Mouse (Mus musculus): ENCODE data around the gene Map4k4.

Gene Map4k4

DNA sequence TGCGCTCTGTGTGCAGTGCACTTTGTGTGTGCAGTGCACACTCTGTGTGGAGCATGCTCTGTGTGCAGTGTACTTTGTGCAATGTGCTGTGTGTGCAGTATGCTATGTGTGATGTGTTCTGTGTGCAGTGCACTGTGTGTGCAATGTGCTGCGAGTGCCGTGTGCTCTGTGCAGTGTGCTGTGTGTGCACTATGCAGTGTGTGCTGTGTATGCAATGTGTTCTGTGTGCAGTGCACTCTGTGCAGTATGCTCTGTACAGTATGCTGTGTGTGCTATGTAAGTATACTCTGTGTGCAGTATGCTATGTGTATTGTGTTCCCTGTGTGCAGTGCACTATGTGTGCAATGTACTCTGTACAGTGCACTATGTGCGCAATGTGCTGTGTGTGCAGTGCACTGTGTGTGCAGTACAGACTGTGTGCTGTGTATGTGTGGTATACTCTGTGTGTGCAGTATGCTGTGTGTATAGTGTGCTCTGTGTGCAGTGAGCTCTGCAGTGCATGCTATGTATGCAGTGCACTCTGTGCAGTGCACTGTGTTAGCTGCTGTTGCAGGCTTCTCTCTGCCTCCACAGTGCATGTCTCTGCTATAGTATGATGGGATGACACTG, 105.4 kb downstream of the Map4k4 start:
- DNase-seq, result no peak

DNA sequence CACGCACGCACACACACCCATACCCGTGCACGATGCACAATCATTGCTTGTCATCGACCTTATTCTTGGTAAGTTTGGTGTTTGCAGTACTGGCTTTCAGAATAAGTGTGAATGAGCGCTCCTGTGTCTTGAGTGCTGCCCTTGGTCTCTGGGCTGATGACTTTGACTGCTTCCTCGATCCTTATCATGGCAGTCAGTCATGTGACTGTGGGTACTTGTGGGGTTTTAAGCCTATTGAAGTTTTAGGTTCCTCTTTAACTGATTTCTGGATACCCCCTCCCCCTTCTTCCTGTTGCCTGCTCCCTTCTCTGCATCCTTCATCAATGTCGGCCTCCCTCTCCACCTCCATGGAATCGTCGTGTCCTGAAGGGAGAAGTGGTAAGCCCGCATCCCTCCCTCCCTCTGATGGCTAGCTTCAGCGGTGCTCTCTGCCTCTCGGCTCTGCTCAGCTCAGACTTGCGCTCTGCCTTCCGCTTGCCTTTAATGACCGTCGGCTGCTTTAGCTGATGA, 107.3 kb downstream of the Map4k4 start:
- DNase-seq, result no peak

DNA sequence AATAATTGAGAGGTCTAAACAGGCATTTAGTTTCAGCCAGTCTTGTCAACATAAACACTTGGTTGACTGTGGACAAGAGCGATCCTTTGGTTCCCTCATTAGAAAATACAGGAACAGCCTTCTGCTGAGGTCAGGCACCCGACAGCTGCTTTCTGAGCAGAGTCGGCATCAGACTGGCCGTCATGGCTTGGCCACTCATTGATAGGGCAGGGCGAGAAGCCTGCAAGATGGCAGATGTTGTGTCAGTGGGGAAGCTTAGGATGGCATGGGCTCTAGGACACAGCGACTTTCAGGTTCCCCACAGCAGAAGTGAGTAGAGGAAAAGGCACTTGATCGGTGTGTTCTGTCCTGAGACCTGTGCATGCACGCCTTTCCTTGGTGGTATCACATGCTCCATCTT, 112.0 kb downstream of the Map4k4 start:
- DNase-seq, result no peak

DNA sequence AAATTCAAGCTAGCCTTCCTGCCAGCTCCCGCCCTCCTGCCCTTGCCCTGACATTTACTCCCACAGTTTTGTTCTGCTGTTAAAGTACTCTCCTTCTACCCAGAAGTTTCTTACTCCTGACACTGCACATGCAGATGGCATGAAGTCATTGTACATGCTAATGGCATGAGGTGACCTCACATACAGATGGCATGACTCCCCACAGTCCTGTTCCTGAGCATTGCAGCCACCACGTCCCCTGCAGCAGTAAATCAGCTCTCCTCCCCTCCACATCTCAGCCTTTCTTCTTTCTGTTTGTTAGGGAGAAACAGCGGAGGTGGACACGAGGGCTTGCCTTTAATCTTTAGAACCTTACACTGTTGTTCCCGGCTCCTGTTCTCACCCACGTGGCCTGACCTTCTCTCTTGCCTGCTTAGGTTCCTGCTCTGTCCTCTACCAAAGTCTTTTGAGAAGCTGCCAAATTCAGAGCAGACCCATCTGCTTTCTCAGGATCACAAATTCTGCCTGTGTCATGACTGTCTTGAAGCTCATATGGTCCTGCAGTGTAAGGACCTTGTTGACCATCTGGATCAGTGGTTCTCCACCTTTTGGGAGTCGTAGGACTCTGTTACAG, 114.5 kb downstream of the Map4k4 start:
- no peak for DNase-seq

DNA sequence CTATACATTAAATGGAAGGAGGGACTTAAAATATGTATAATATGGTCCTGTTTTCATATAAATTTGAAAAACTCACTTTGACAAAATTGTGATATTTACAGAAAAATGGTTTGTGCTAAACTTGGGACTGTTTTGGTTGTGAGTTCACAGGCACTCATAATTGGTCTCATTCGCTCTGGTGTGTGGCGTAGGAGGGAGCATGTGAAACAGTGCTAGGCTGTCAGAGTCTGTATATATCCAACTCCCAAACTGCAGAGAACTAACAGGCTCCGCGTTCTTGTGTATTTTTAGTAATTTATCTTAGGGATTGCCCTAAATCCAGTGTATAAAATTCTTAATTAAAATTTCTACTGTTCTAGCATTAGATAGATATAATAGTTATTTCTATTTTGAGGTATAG, 120.9 kb downstream of the Map4k4 start:
- DNase-seq, result no peak

DNA sequence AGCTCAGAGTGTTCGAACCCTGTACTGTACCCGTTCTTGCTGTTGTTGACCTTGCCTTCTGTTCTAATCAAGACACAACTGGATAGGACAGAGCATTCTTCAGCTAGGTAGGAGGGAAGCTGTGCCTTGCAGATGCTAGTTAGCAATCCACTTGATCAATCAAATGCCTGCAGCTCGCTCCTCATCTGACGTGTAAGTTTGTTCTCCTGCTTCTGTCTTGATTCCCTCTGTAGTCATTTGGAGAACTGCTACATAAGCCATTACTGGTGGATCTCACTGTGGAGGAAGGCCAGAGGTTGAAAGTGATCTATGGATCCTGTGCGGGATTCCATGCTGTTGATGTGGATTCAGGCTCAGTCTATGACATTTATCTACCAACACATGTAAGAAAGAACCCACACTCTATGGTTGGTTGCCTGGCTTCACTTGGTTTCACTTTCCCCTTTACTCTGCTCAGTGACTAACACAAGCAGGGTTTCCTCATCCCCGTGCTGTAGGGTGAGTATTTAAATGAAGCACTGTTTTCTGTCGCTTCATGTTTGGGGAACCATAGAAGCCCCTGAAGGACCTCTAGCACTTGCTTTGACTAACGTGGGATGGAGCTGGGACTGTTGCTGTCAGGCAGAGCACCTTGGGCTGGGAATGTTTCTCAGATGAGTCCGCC, 121.9 kb downstream of the Map4k4 start:
- DNase-seq, result no peak

DNA sequence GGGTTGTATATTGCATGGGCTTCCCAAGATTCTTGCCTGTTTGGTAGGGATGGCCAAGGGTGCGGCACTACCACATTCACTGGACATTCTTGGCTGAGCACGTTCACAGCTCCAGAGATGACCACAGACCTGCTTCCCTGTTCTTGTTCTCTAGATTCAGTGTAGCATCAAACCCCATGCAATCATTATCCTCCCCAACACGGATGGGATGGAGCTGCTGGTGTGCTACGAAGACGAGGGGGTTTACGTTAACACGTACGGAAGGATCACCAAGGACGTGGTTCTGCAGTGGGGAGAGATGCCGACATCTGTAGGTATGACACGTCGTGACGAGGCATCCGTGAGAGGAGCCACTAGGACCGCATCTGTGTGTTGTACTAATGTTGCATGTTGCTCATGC, 122.5 kb downstream of the Map4k4 start:
- DNase-seq, result peak; percentile 58

DNA sequence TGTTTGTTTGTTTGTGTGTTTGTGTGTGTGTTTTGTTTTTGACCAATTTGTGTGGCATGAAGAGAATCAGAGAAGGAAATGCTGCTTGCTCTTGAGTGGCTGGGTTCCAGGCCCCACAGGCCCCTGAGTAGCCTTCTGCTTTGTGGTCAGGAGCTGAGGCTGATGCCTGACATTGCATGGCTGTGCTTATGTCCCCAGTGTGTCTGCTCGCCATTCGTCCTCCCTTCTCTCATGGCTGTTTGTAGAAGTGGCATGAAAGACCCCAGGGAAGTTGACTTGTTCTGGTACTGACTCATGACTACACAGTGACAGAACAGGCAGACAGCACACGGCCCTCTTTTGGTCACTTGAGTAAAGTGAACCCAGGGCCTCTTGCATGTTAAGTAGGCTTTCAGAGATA, 123.0 kb downstream of the Map4k4 start:
- DNase-seq, result no peak

DNA sequence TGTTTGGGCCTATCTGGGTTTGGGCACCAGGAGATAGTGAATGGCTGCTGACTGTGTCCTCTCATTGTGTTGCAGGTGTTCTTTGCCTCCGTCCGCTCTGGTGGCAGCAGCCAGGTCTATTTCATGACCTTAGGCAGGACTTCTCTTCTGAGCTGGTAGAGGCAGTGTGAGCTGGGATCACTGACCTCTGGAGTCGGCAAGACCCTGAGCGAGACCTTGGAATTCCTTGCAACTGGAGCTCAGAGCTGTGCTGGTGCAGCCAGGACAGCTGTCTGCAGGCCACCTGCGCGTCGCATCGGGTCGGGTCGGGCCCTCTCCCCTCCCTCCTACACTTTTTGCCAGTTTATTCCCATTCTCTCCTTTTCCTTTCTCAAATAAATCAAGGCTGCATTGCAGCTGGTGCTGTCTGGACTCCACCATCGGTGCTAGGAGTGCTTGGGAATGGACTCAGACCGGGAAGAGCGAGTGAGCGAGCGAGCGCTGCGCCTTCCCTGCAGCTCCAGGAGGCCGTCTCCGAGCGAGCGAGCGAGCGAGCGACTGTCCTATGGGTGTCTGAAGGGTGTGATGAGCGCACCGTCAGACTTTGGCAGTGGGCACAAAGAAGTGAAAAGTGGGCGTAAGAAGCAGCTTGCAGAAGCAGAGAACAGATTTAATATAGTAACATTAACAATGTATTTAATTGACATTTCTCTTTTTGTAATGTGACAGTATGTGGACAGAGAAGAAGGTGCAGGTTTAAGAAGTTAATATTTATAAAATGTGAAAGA, 124.0 kb downstream of the Map4k4 start:
- peak; percentile 52 for DNase-seq

DNA sequence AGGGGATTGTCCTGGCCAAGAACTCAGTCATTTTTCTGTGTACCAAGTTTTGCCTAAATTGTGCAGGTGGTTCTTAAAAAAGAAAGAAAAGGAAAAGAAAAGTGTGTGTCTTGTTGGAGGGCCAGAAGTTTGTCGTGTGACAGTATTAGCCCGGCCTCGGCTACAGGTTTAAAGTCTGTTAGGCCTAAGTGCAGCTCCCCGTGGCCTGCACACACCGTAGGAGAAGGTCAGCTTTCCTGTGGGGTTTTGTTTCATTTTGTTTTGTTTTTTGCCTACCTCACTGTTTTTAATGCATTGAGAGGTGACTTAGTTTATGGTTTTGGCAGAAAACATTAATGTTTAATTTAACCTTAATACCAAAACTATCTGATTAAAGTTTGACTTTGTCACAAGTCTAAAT, 124.7 kb downstream of the Map4k4 start:
- no peak for DNase-seq

DNA sequence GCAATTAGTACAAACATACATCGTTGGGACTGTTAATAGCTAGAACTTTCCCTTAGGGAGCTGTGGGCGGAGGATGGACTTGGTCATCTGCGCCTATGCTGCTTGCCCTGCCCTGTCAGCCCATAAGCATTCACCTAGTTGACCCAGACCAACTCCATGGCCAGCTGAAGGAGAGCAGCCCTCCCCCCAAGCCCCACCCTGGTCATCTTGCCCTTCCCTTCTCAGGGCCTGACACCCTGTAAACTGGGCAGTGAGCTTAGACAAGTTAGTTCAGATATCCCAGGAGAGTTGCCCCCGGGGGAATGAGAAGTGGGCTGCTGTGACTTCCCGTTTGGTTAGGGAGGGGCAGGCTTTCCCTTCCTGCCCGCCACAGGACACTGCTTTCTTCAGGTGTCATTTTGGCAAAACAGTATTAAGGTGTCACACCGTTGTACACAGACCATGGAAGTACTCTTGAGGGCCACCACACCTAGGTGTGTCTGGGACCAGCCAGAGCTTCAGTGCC, 126.5 kb downstream of the Map4k4 start:
- DNase-seq, result no peak

DNA sequence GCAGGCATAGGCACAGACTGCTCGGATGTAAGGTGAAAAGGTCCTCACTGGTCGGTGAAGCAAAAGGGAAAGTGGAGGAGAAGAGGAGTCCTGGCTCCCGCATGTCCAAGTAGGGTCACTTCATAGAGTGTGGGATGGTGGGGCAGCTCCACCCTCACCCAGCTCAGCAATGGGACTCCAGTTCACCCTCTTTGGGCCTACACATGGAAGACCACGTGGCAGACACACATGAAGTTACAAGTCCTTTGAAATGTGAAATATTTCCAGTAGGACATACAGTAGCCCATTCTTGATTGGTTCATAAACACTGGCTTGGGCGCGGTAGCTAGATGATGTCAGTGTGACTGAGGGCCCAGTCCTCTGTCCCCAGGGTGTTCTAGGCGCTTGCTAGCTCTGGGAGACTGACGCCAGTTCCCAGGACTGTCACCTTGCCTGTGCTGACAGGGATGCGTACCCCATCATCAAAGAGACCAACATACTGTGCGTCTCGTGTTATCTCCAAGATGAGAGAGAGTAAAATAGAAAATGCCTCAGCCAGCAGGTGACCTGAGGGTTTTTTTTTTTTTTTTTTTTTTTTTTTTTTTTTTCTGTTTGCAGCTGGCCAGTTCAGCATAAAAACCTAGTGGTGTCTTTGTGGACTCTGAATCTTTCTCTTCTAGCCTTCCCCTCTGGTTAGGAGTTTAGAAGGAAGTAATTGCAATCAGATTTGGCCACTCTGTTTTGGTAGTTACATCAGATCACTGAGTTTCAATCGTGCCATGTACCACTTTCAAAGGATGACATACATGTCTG, 127.7 kb downstream of the Map4k4 start:
- no peak for DNase-seq

DNA sequence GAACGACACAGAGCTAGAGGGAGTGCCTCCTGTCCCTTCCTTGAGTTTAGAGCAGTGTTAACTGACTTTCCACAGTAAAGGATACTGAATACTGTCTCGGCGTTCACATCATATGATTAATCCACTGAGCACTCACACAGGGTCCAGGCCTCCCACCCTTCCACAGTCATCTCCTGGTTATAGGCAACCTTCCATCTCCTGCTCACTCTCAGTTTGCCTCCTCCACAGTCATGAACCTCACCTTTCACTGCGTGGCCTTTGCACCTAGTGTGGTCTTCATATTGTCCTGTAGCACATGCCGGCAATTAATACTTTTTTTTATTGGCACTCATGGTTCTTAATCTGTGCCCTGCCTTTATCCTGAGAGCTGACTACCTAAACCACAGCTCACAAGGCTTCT, 128.9 kb downstream of the Map4k4 start:
- no peak for DNase-seq

DNA sequence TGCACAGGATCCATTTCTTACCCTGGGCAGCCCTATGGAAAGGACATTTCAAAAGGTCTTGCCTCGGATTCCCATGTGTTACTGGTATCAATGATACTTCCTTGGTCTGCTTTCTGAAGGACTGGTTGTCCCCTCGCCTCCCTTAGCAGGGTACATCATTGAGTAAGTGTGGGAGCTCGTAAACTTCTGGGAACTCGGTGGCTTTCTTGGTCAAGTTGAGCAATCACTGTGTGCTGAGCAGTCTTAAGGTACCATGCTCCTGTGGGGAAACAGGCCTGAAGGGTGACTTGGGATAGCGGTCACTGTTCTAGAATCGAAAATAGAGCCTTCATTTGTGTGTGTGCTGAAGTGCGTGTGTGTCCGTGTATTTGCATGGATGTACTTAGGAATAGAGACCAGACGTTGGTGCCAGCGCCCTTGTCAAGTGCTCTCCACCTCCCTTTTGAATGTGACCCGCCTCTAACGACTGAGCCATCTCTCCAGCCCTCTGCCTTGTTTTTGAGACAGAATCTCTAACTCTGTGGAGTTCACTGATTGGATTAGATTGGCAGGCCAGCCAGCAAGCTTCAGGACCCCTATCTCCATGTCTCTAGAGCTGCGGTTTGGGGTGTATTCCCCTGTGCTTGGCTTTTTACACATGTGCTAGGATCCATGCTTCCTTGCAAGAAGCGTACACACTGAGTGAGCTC, 129.7 kb downstream of the Map4k4 start:
- no peak for DNase-seq

DNA sequence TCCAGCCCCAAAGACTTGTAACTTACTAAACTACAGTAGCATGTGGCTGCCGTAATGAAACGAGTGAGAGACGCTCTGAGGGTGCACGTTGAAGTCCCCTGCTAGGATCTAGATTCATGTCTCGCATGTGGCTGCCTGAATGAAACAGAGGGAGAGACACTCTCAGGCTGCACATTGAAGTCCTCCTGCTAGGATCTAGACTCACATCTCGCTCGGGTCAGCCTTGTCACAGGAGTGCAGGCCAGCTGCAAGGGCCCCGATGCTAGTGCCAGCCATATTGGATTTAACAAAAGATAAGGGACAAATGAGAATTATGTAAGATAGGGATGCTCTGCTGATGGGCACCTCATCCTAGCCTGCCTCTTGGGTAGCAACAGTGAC, 130.3 kb downstream of the Map4k4 start:
- DNase-seq, result no peak

DNA sequence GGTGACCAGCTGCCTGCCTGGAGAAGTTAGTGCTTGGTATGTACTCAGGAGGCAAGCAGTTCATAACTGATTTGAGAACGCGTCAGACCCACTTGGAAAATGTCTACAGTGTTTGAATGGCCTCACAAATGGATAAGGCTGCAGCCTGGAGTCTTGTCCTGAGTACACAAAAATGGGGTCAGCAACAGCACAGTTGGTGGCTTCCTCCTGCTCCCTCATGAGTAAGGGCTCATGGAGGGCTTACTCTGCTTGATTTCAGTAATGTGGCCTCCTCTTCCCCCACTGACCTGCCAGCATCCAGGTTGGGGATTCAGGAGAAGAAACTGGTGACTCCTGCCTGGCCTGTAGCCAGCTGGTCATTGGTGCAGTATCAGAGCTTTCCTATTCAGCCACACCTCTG, 130.9 kb downstream of the Map4k4 start:
- DNase-seq, result no peak

DNA sequence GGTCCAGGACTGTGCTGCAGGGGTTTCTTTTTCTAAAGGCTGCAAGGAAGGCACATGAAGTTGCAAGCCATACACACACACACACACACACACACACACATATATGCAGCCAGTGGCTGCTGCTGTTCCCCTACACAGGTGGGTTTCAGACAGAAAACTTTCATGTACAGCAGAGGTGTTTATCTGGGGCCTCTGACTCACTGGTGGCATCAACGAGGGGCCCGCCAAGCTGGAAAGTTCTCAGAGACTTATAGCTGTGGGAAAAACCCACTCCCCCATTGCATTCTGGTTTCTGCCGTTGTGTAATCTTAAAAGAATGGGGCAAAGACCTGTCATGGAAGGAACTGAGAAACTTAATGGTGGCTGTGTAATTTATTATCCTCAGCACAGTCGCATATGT, 132.6 kb downstream of the Map4k4 start:
- no peak for DNase-seq

DNA sequence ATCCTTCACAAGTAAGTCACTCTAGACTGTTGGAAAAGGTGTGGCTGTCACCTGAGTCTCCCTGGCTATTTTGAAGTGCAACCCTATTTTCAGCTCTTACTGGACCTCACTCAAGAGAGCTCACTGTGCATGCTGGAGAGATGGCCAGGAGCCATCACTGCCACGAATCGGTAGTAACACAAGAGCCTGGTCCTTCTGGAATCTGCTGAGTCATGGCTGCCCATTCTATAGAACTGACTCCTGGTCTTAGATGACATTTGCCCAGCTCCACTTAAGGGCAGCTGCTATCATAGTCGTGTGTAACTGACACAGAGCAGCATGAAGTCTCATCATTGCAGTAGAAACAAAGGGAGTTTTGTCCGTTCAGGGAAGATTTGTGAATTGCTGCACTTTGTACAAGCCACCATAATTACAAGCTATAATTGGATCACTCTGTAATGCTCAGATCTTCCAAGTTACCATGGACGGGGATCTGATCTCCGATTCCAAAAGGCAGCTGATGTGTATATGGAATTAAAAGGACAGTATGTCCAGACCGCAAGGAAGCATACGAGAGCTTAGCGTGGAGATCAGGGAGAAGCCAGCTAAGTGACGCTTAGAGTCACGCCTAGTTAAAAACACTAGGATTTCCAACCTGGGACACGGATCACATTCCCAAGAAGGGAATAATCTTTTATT, 133.2 kb downstream of the Map4k4 start:
- DNase-seq, result no peak

DNA sequence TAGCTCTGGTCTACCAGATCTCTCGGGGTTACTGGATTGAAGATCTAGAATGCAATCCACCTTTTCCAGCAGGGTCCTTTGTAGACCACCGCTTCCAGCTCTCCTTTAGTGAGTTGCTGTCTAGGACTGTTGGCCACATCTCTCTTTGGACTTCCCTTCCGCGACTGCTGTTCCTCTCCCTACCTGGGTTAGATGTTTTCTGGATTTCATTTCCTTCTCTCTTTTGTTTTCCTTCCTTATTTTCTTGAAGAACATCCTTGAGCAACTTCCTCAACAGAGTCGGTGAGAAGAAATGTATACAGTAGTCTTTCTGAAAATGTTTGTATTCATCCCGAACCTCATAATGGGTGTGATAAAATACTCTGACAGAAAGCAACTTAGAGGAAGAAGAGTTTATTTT, 137.1 kb downstream of the Map4k4 start:
- no peak for DNase-seq

DNA sequence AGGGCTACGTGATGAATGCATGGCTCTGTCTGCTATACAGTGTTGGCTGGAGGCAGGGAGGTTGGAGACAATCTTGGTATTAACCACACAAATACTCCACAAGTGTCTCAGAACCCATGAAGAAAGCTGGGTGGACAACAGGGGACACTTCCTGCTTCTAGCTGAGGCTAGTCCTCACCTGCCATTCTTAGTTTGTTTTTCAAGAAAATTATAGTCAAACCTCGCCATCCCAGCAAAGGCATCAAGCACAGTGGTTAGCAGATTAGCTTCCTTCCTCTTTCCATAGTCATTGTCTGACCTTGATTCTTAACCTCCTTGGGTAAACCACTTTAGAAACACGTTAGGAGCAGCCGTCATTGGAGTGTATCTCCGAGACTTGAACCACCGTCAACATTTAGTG, 145.0 kb downstream of the Map4k4 start:
- DNase-seq, result no peak

DNA sequence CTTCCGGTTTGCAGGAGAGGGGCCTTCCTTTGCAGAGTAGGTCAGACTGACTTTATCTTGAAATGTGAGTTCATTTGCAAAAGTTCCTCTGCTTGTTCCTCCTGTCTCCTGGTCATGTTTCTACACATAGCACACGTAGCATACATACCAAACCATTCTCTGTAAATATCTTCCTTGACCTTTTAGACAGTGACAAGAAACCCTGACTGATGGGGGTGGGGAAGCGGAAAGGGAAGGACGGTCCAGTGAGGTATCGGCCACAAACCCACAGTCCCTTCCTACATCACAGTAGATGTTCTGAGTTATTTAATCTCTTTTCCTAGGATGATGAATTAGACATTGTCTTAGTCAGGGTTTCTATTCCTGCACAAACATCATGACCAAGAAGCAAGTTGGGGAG, 145.9 kb downstream of the Map4k4 start:
- DNase-seq, result no peak

DNA sequence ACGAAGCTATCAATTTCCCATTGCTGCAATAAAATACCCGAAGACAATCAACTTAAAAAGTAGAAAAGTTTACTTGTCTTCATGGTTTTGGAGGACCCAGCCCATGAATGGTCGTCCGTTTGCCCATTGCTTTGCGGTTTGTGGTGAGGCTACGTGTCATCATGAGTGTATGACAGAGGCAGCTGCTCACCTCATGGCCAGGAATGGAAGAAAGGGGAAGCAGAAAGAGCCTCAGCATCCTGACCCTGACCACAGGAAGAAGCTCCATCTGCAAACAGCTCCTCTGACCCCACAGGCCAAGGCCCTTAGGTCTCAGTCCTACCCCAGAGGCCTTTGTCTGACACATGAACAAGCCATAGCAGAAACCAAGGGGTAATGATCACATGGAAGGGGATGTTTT, 150.4 kb downstream of the Map4k4 start:
- no peak for DNase-seq

Data from layer of hippocampus, adult 9-11 months (tissue).